Mouse (Mus musculus): ENCODE data around the gene Hamp.
A peak's percentile ranks its signal among the peaks of the same experiment; 100 is the strongest.
"Not testable (repeated sequence)": the region's sequence is repeated elsewhere in the genome, so short reads cannot be mapped to it uniquely, and the experiment has no call there.

The Hamp gene

DNA sequence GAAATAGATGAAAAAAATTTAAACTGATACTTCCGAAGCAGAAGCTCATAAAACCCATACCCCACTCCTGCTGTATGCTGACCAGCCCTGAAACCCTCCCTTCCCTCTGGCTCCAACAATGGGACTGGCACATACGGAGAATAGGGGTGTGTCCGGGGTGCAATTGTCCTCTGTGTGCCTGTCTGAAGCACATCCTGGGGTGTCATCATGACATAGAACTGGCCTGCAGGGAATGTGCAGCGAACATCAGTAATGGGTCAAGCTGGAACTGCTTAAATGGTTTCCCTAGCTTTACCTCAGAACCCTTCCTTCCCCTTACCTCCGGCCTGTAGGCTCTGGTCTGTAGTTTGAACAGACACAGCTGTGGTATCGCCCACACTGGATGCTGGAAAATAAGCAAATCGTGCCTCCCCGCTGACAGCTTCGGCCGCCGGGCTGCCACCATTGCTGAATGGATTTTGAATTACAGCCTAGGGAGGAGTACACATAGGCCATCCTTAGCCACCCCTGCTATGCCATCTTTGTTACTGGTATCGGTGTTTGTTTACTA, 11.2 kb upstream of the Hamp start:
- peaks cover 74% of the 10 kb centered on the region for H3K36me3 ChIP-seq (ENCODE audit: insufficient read depth, low read length)
- no peaks in the 10 kb centered on the region for H3K27me3 ChIP-seq (ENCODE audit: insufficient read depth, low read length)
- peak overlapping the region; percentile 87 for H3K4me3 ChIP-seq (replicated peaks; ENCODE audit: low read length)
- H3K9me3 ChIP-seq (ENCODE audit: low read length): no peaks in the 10 kb centered on the region
- TF ChIP-seq CTCF (conservative IDR thresholded peaks at IDR 0.05; ENCODE audit: low read length): no peak
- no peak for TF ChIP-seq POU5F1 (IDR thresholded peaks at IDR 0.05; ENCODE audit: borderline replicate concordance, low read length)
- no peak for TF ChIP-seq NANOG (IDR thresholded peaks at IDR 0.05; ENCODE audit: borderline replicate concordance, low read length)
- H3K4me1 ChIP-seq (replicated peaks; ENCODE audit: low read depth, low read length): peaks cover 70% of the 10 kb centered on the region

DNA sequence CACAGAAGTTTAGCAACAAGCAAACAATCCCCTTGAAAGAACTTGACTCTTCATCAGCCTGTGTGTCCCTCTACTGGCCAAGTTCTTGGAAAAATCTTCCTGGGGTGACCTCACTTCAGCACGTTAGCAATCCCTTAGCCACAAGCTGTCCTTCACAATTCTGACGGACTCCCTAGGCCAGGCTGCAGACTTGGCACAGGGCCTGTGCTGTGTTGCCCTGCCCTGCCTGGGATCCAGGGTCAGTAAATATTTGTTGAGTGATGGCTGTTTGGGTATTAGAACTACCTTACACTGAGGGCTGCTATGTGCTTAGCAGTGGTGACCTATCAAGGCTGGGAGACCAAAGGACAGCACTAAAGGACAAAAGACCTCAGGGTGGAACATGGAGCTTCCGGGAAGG, 10.2 kb upstream of the Hamp start:
- TF ChIP-seq POU5F1 (IDR thresholded peaks at IDR 0.05; ENCODE audit: borderline replicate concordance, low read length) (no peak), NANOG (IDR thresholded peaks at IDR 0.05; ENCODE audit: borderline replicate concordance, low read length) (no peak), CTCF (conservative IDR thresholded peaks at IDR 0.05; ENCODE audit: low read length) (no peak)
- peaks cover 74% of the 10 kb centered on the region for H3K36me3 ChIP-seq (ENCODE audit: insufficient read depth, low read length)
- H3K4me1 ChIP-seq (replicated peaks; ENCODE audit: low read depth, low read length): peaks cover 60% of the 10 kb centered on the region
- no peaks in the 10 kb centered on the region for H3K27me3 ChIP-seq (ENCODE audit: insufficient read depth, low read length)
- H3K4me3 ChIP-seq (replicated peaks; ENCODE audit: low read length): no peak overlapping the region
- H3K9me3 ChIP-seq (ENCODE audit: low read length): no peaks in the 10 kb centered on the region

- no peaks in the 10 kb centered on the region for H3K27me3 ChIP-seq (ENCODE audit: insufficient read depth, low read length)
These were observed 9.6 kb upstream of the Hamp start for GRCm38 (mm10) chr7:30953459-30953858.

GRCm38 (mm10) chr7:30952441-30953265, 8.8 kb upstream of the Hamp start:
- Histone ChIP-seq H3K9me3 (ENCODE audit: low read length) (no peaks in the 10 kb centered on the region), H3K36me3 (ENCODE audit: insufficient read depth, low read length) (peaks cover 72% of the 10 kb centered on the region)
- no peak for TF ChIP-seq POU5F1 (IDR thresholded peaks at IDR 0.05; ENCODE audit: borderline replicate concordance, low read length)
- no peak for TF ChIP-seq CTCF (conservative IDR thresholded peaks at IDR 0.05; ENCODE audit: low read length)
- no peak for TF ChIP-seq NANOG (IDR thresholded peaks at IDR 0.05; ENCODE audit: borderline replicate concordance, low read length)

More at GRCm38 (mm10) chr7:30953459-30953858, 9.6 kb upstream of the Hamp start:
- Histone ChIP-seq H3K4me1 (replicated peaks; ENCODE audit: low read depth, low read length) (peaks cover 54% of the 10 kb centered on the region), H3K9me3 (ENCODE audit: low read length) (no peaks in the 10 kb centered on the region), H3K4me3 (replicated peaks; ENCODE audit: low read length) (no peak overlapping the region), H3K36me3 (ENCODE audit: insufficient read depth, low read length) (peaks cover 72% of the 10 kb centered on the region)
- TF ChIP-seq POU5F1 (IDR thresholded peaks at IDR 0.05; ENCODE audit: borderline replicate concordance, low read length): no peak
- TF ChIP-seq CTCF (conservative IDR thresholded peaks at IDR 0.05; ENCODE audit: low read length): no peak
- TF ChIP-seq NANOG (IDR thresholded peaks at IDR 0.05; ENCODE audit: borderline replicate concordance, low read length): no peak

DNA sequence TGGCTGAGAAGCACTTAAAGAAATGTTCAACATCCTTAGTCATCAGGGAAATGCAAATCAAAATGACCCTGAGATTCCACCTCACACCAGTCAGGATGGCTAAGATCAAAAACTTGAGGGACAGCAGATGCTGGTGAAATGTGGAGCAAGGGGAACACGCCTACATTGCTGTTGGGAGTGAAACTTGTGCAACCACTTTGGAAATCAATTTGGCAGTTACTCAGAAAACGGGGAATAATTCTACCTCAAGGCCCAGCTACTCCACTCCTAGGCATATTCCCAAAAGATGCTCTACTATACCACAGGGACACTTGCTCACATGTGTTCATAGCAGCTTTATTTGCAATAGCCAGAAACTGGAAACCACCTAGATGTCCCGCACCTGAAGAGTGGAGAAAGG, 6.1 kb upstream of the Hamp start:
- not testable (repeated sequence) for H3K27me3 ChIP-seq (ENCODE audit: insufficient read depth, low read length); H3K4me3 ChIP-seq (replicated peaks; ENCODE audit: low read length); H3K9me3 ChIP-seq (ENCODE audit: low read length)
- Histone ChIP-seq H3K36me3 (ENCODE audit: insufficient read depth, low read length) (peaks cover 82% of the 10 kb centered on the region), H3K4me1 (replicated peaks; ENCODE audit: low read depth, low read length) (peaks cover 41% of the 10 kb centered on the region)

More at GRCm38 (mm10) chr7:30952441-30953265, 8.8 kb upstream of the Hamp start:
- Histone ChIP-seq H3K4me3 (replicated peaks; ENCODE audit: low read length) (no peak overlapping the region), H3K27me3 (ENCODE audit: insufficient read depth, low read length) (no peaks in the 10 kb centered on the region), H3K4me1 (replicated peaks; ENCODE audit: low read depth, low read length) (peaks cover 46% of the 10 kb centered on the region)

DNA sequence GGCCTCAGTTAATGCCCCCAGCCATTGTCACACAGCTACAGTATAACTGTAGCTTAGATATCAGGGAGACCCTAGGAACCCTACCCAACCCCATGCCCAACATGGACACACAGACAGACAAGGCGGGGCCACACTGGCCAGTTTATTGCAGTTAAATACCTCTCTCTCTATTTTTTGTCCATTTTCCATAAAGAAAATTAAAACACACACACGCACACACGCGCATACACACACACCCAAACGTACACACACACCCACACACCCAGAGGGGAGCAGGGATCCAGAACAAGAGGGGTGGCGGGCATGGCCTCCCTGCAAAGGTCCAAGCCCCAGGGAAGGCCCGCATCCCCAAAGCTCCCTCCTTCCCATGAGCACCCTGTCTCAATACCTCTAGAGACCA, 2.0 kb upstream of the Hamp start:
- TF ChIP-seq CTCF (conservative IDR thresholded peaks at IDR 0.05; ENCODE audit: low read length): no peak
- TF ChIP-seq NANOG (IDR thresholded peaks at IDR 0.05; ENCODE audit: borderline replicate concordance, low read length): no peak
- no peak for TF ChIP-seq POU5F1 (IDR thresholded peaks at IDR 0.05; ENCODE audit: borderline replicate concordance, low read length)
- H3K27me3 ChIP-seq (ENCODE audit: insufficient read depth, low read length): peaks cover 4% of the 10 kb centered on the region; the same call in 1 of the 2 replicates
- H3K4me1 ChIP-seq (replicated peaks; ENCODE audit: low read depth, low read length): peaks cover 8% of the 10 kb centered on the region
- peaks cover 42% of the 10 kb centered on the region for H3K36me3 ChIP-seq (ENCODE audit: insufficient read depth, low read length)
- H3K4me3 ChIP-seq (replicated peaks; ENCODE audit: low read length): no peak overlapping the region
- no peaks in the 10 kb centered on the region for H3K9me3 ChIP-seq (ENCODE audit: low read length)

- not testable (repeated sequence) for H3K4me1 ChIP-seq (replicated peaks; ENCODE audit: low read depth, low read length); H3K9me3 ChIP-seq (ENCODE audit: low read length); H3K27me3 ChIP-seq (ENCODE audit: insufficient read depth, low read length); H3K4me3 ChIP-seq (replicated peaks; ENCODE audit: low read length)
- H3K36me3 ChIP-seq (ENCODE audit: insufficient read depth, low read length): peaks cover 38% of the 10 kb centered on the region
These were observed 1.6 kb upstream of the Hamp start for GRCm38 (mm10) chr7:30945466-30945865.

- H3K36me3 ChIP-seq (ENCODE audit: insufficient read depth, low read length): peaks cover 30% of the 10 kb centered on the region
- H3K9me3 ChIP-seq (ENCODE audit: low read length); H3K4me1 ChIP-seq (replicated peaks; ENCODE audit: low read depth, low read length); H3K27me3 ChIP-seq (ENCODE audit: insufficient read depth, low read length); H3K4me3 ChIP-seq (replicated peaks; ENCODE audit: low read length): not testable (repeated sequence)
These were observed 874 bp upstream of the Hamp start for GRCm38 (mm10) chr7:30944706-30945105.

GRCm38 (mm10) chr7:30942365-30942764, 1.5 kb downstream of the Hamp start:
- H3K4me1 ChIP-seq (replicated peaks; ENCODE audit: low read depth, low read length); H3K9me3 ChIP-seq (ENCODE audit: low read length); H3K4me3 ChIP-seq (replicated peaks; ENCODE audit: low read length); H3K27me3 ChIP-seq (ENCODE audit: insufficient read depth, low read length): not testable (repeated sequence)
- peaks cover 14% of the 10 kb centered on the region for H3K36me3 ChIP-seq (ENCODE audit: insufficient read depth, low read length)

GRCm38 (mm10) chr7:30940070-30940469, 3.8 kb downstream of the Hamp start:
- H3K27me3 ChIP-seq (ENCODE audit: insufficient read depth, low read length); H3K4me1 ChIP-seq (replicated peaks; ENCODE audit: low read depth, low read length); H3K36me3 ChIP-seq (ENCODE audit: insufficient read depth, low read length); H3K4me3 ChIP-seq (replicated peaks; ENCODE audit: low read length): not testable (repeated sequence)
- peaks cover 11% of the 10 kb centered on the region for H3K9me3 ChIP-seq (ENCODE audit: low read length)

- not testable (repeated sequence) for H3K27me3 ChIP-seq (ENCODE audit: insufficient read depth, low read length); H3K4me3 ChIP-seq (replicated peaks; ENCODE audit: low read length); H3K36me3 ChIP-seq (ENCODE audit: insufficient read depth, low read length); H3K4me1 ChIP-seq (replicated peaks; ENCODE audit: low read depth, low read length)
- peaks cover 23% of the 10 kb centered on the region for H3K9me3 ChIP-seq (ENCODE audit: low read length)
These were observed 8.3 kb downstream of the Hamp start for GRCm38 (mm10) chr7:30935422-30936099.

DNA sequence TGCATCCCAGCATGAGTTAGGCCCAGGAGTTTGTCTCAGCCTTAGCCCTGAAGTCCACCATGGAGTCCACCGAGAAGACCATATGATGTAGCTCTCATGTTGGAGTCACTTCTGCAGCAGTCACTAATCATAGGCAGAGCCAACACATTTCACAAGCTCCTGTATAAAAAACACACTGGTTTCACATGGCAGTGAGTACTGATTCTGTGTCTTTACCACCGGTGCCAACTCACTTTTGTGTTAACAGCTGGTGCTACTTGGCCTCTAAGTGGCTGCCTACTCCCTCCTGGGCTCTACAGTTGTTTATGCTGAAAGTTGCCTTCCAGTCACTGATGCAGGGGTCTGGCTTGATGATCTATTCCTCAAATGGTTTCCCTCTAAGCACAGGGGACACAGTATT, 19.3 kb downstream of the Hamp start, which contains the start of gene Hamp2:
Gene Hamp2 (minus strand): TSS at position 101 of the 400 bp plus-strand sequence.
- not testable (repeated sequence) for H3K36me3 ChIP-seq (ENCODE audit: insufficient read depth, low read length); H3K4me3 ChIP-seq (replicated peaks; ENCODE audit: low read length); H3K27me3 ChIP-seq (ENCODE audit: insufficient read depth, low read length); H3K4me1 ChIP-seq (replicated peaks; ENCODE audit: low read depth, low read length)
- H3K9me3 ChIP-seq (ENCODE audit: low read length): peaks cover 33% of the 10 kb centered on the region
